Mouse (Mus musculus) Muller cell, postnatal 12 days (primary cell): ENCODE results near the gene Dupd1.

Source experiments
- DNase-seq: peaks from one replicate; pipeline ENCODE4 v3.0.0-alpha.2; 2015; ENCODE audit errors: inconsistent ontology term

The Dupd1 gene

DNA sequence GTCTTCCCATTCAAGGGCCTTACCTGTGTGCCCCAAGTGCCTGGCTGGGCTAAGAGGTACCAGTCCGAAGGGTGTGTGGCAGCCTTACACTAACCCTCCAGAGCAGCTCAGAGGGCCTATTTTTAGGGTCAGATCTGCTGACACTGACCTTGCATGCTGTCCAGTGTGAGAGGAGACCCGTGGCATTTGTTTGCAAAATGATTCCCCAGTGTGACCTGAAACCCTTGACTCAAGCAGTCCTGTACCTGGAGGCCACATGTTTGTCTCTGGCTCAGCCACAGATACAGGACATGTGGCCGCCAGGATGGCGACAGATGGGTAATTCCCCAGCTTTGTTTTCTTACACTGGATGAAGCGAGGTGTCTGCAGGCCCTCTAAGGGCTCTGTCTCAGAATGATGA, at the start of gene Dupd1:
TSS of gene Dupd1 (minus strand) at position 91 of the 400 bp plus-strand sequence.
- no peak for DNase-seq

DNA sequence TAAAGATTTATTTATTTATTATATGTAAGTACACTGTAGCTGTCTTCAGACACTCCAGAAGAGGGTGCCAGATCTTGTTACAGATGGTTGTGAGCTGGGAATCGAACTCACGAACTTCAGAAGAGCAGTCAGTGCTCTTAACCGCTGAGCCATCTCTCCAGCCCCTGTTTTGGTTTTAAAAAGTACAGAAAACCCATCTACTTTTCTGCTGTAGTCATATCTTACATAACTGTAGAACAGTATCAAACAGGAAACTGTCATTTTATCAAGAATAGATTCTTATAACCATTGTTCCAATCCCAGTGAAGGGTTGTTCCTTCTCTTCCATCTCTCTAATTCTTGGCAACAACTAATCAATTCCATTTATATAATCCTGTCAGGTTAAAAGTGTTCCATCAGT, 49.4 kb upstream of the Dupd1 start:
- DNase-seq, result no peak

DNA sequence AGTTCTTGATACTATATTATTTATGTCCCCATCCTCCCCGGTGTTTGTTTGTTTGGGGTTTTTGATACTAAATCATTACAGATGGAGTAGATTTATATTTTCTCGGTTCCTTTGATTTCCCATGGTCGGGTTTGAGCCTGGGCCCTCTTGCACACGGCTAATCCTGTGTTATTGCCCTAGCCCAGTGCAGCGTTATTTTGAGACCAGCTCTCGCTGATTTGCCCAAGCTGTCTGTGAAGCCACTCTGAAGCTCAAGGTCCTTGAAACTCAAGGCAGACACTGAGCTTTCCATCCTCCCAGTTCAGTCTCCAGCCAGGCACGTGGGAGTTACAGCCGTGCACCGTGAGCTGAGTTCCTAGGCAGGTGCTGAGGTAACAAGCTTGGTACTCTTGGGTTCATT, 47.2 kb upstream of the Dupd1 start:
- DNase-seq, result no peak

DNA sequence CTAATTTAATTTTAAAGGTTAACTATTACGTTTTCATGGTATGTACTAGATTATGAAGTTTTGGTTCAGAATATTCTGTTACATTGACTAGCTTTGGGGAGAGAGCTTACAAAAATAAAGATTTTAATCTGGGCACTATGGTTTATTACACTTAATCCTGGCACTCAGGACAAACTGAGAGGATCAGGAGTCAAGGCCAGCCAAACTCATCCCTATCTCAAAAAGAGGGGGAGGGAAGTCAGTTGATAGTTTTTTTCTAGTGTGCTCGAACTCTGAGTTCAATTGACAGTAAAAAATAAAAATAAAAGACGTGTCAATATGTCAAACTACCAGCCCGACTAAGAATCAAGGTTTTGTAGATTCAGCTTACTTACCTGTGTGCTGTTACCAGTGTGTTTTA, 39.0 kb upstream of the Dupd1 start:
- DNase-seq, result no peak

DNA sequence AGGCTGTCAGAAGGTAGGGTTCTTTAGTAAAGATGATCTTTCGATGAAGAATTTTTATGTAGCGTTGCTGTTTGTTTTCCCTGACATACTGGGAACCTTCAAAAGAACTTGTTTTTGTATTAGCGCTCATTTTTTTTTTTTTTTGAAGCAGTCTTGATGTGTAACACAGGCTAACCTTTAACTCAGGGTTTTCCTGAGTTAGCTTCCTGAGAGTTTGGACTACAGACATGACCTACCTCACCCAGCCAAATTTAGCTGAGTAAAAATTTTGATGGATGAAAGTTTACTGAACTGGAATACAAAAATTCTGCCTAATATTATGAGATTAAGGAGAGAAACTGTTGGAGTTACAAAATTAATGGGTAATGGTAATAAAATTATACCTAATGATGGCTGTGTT, 38.0 kb upstream of the Dupd1 start:
- no peak for DNase-seq

DNA sequence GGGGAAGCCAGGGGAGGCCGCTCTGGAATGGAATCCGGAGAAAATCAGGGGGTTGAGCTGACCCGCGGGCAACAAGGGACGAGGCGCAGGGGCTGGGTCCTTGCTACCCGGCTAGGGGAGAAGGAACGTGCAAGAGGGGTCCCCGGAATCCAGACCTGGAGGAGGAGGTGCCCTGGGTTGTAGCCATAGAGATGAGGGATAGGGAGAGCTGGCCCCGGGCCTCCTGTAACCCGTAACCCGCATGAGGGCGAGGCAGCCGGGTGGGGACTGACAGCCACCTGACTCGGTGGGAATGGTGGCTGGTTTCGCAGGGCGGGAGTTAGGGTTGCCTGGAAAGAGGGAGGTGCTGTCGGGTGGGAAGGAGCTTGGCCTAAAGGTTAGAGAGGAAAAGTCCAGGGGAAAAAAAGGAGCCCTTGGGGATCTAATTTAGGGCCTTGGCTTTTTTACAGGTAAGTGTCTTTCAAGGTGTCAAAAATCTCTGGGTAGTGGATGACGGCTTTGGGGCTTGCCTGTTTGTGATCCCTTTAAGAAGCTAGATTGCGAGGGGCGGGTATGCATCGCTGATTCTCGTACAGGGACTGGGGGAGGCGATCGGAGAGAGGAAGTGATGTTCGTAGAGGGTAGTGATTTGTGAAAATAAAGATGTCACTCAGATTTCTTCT, 36.6 kb upstream of the Dupd1 start, which contains the start of gene Dusp13:
TSS of gene Dusp13 (minus strand) at position 301 of the 662 bp plus-strand sequence.
- peak; percentile 82 for DNase-seq

DNA sequence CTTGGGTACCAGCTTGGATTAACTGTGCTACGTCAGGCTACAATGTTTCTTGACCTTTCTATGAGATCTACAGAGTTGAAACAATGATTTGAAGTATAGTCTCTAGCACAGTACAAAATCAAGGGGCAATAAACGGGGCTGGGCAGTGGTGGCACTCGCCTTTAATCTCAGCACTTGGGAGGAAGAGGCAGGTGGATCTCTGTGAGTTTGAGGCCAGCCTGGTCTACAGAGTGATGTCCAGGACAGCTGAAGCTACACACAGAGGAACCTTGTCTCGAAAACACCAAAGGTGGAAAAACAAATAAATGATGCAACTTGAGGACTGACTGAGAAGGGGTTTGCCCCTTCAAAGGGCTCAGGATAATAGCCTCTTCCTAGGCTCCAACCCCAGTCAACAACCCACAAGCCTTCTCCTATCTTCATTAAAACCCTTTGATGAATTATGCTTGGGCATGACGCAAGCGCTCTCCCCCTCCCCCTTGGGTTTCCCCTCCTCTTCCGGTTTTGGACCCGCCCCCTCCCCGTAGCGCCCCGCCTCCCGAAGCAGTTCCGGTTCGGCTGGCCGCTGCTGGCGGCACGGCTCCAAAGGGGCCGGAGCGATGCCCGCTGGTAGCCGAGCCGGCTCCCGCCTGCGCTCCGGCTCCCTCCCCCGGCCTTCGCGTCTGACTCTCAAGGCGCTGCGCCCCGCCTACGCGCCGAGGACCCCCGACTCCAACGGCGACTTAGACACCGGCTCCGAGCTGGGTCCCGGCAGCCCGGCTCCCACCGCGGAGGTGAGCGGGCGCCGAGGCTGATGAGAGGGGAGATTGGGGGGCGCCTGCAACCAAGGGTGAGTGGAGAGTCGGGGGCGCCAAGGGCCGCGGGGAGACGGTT, 35.9 kb upstream of the Dupd1 start, which contains the start of gene Samd8:
TSS of gene Samd8 (plus strand) at position 524 of the 873 bp plus-strand sequence.
- DNase-seq, result peak; percentile 95

DNA sequence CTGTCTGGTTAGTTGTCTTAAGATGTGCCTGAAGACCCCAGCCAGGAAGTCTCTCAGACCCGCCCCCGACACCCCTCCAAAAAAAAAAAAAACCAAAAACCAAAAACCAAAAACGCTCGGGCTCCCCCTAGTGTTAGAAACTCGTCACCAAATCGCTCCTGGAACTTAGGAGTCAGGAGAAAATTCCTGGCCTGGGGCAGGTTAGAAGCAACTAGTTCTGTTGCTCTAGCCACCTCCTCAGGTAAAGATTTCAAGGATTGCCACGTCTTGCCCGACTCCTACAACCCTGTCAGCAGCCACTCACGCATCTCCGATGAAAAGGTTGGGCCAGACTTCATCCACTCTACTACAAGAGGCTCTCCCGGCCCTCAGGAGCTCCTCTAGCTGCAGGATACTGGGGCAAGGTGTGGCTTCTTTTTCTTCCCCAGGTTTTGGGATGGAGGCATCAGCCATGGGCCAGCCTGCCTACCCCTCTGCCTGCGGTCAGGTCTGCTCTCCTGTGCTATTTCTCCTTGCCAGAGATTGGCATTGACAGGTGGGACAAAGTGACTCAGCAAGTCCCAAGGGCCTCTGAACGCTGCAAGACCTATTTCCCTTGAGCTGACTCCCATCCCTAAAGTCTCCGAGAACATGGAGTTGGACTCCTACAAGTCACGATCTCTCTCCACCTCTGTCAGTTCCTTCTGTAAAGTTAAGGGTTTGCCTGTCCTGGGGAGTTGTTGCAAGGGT, 33.9 kb upstream of the Dupd1 start:
- no peak for DNase-seq

DNA sequence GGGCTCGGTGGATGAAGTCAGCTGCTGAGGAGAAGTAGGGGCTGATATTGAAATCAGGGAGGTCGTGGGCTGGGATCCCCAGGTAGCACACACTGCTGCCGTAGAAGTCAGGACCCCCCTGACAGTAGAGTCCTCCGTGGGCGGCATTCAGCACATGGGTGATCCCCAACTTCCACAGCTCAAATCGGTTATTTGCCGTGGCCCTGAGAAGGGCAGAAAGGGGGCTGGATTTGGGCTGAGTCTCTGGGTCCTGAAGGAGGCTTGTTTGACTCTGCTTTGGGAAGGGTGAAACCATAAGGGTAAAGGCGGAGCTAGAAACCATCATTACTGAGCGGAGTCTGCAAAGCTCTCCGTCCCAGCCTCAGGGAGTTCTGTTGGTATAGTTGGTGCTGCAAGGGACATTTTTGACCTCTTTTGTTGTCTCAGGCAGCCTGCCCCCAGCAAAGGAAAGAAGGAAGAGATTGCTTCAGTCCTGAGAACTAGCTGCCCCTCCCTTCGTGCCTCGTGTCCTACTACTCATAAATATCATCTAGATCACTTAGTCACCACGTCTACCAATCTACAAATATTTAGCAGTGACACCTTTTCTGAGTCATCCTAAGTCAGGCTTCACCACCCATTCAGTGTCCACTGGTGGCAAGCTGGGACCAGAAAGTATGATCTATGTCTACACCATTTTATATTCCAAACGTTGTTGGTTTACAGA, 33.2 kb upstream of the Dupd1 start:
- DNase-seq, result no peak

DNA sequence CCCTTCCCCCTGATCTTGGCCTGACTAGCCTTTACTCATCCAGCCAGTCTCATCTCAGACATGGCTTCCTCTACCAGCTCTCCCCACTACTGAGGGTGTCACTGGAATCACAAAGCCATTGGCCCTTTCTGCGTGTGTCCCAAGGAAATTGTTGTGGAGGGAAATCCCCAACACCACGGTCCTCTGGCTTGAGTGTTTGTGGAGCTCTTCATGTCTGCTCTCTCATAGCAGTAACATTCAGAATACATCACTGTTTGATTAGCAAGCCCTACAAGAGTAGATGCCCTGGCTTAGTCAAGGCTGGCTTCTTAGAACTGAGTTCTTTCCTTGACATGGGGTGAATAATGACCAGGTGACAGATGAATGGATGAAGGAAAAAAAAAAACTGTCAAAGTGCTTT, 32.5 kb upstream of the Dupd1 start:
- DNase-seq, result no peak

DNA sequence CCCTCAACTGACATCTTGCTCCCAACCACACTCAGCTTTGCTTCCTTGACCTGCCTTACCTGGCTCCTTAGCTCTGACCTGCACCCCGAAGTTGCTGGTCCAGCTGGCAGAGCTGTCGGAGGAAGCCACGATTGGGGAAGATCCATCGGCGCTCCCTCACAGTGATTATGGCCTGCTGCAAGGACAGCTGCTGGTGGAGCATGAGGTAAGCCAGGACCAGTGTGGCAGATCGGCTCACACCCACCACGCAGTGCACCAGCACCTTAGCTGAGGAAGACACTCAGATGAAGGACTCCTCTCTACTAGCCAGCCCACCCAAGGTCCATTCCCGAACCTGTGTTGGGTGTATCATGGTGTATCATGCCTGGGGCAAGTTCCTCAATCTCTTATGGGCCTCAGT, 31.9 kb upstream of the Dupd1 start:
- DNase-seq, result no peak

DNA sequence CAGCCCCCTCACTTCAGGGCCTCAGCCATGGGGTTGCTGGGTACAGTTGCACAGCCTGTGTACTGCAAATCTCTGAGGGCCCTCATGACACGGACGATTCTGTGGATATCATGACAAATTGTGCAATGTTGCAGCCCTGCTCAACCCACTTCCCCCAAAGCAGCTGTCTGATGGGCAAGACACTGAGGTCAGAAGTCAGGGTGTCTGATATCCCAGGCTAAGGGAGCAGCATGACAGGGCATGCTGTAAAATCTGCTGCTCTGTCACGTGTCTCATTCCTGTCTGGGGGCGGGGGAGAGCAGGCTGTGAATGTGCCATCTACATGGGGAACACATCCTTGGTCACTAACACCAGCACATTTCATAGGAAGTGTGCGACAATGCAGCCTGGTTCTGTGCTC, 30.8 kb upstream of the Dupd1 start:
- DNase-seq, result no peak

DNA sequence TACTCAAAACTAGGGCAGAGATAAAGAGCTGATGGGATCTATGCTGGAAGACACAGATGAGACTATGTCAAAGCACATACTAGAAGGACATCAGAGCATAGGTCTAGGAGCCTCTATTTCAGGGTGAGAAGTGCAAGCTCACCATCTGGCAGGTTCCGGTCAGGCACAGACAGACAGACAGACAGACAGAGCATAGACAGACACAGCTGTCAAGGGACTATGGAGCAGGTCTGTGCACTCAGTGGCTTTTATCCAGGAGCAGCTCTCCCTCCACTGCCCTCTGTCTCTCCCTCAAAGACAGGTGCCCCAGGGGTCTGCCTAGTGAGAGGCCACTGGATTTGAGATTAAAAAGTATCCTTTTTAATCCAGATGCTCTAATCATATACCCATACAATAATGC, 29.8 kb upstream of the Dupd1 start:
- no peak for DNase-seq

DNA sequence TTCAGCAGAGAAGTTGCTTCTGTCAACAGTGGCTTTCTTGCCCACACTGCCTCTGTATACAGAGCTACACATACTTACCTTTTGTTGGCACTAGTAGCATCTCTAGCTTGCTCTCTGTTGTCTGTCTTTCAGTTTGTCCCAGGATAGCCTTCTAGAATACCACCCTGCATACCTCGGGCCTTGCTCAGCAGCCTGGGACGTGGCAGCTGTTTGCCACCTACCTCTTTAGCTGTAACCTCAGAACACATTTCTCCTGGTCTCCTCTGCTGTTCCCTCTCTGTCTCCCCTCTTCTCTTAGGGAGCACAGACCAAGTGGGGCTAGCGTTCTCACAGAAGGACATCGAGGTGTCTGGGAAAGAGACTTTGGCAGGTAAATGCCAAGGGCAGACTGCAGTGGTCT, 28.1 kb upstream of the Dupd1 start:
- DNase-seq, result no peak

DNA sequence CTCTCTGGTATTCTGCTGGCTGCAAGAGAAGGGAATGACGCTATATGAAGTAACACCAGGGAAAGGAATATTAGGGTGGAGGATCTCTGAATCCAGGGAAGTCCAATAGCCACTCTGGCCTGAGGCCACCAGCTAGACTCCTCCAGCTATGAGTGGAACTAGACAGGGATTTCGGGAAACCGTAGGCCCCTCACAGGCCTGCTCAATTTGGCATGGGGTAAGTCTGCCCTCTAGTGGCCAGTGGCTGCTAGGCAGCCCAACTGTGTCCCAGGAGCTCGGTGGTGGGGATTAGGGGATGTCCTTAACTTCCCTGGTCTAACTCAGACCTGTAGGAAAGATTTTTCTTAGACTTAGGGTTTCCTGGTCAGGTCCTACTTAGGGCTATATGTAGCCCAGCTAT, 27.4 kb upstream of the Dupd1 start:
- DNase-seq, result peak; percentile 62

DNA sequence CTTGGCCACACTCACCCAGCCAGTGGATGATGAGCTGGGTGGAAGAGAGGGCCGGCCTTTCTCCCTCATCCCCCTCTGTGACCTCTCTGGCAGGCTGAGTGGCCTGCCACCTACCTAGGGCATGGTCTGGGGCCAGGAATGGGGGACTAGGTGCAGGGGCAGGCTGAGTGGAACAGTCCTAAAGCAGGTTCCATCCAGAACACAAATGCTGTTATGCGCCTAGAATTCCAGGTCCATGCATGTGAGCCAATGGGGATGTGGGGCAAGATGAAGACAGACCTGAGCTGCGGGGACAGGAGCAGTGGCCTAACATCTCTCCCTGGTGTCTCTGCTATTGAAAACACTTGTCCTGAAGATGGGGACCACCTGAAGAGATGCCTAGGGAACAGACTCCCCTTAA, 26.9 kb upstream of the Dupd1 start:
- DNase-seq, result peak; percentile 19

DNA sequence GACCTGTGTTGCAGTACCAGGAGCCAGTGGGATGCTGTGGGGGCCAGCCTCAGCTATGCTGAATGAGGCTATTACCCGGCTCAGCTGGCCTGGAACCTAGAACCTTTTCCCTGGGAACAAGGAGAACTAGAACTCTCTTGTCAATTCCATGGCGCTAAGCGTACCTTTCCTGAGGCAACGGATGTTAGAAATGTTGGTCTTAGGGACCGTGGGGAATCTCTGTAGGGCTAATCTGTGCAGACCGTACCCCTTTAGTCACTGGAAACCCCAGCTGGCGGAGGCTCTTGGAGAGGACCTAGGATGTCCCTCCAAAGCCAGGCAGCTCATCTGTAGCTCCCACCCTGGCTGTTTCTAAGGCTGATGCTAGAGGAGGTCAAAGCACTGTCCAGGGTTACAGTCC, 26.0 kb upstream of the Dupd1 start:
- no peak for DNase-seq

DNA sequence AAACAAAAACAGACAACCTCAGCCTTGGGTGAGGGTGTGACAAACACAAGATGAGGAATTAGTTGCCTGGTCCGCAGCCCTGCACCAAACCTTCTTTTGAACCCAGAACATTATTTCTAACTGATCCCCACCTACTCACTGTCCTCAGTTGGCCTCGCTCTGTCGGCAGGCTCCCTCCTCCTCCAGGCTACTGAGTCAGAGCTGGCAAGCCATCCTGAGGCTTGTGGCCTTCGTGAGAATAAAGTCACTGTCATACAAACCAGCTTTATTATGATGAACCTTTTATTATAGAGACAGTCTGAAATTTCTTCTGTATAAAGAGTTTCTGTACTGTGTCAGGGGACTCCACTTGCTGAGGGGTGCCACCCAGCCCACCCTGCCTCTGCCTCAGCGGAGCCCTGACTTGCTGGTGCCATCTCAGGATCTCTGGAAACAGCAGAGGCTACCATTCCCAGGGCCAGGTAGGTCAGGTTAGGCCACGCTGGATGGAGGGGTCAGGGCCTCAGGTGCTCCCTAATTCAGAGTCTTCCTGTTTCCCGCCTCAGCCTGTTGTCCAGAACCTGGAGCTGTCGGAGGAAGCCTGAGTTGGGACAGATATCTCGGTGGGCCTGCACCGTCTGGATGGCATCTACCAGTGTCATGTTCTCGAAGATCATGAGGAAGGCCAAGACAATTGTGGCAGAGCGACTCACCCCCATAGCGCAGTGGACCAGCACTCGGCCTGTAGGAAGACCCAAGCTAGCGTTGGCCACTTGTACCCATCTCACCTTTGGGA, 18.9 kb upstream of the Dupd1 start:
- no peak for DNase-seq

DNA sequence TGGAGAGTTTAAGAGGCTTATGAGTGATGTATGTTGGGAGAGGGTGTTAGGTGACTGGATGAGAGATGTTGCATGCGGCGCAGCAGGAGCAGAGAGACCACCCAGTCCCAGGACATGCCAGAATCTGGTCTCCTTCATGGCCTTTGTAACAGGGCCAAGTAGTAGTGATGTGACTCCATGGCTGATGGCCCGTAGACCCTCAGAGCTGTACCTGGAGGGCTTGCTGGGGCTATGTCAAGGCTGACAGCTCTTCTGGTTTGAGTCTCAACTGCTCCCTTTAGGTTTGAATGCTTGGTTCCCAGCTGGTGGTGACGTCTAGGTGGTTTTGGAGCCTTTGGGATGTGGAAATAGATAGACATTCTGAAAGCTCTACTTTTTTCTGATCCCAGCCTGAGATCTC, 15.6 kb upstream of the Dupd1 start:
- DNase-seq, result no peak

DNA sequence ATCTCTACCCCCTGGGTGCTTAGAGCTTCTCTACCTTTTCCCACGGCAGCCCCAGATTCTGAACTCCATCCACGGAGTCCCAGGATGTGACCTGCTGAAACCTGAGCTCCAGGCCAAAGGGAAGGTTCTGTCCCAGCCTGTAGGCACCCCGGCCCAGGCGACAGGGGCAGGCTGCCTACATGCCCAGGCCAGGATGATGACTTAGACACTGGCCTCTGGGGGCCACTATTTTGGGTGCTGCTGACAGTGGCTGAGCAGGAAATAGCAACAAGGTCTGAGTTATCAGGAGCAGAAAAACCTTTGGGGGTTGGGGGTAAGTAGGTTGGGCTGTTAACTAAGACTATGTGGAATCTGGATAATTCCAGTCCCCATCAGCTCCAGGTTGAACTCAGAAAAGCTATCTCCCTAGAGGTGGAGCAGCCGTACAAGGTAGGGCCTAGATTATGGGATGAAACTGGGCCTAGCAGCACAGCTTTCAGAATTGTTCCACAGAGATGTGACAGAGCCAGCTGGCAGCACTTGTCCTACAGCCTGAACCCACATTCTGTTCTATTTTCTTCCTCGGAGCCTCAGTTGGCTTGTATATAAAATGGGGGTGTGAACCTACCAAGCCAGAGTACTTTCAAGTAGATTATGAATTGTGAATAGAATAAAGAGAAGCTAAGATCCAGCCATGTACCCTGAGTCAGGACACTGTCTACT, 14.8 kb upstream of the Dupd1 start:
- no peak for DNase-seq
